Mouse (Mus musculus): ENCODE results near the gene Dkk1. TPM values are rescaled to one million over a fixed set of nuclear protein-coding genes. Genes with fewer than 3 reads are reported as not detected.

Dkk1 gene
- not detected in 2 replicates for polyA plus RNA-seq (2012; ENCODE audit: low replicate concordance)

GRCm38 (mm10) chr19:30549044-30549853 lies at the start of gene Dkk1:
Gene Dkk1, minus strand, starts transcription at chr19:30549665.

All from hematopoietic multipotent progenitor cell, adult 10-12 weeks (in vitro differentiated cells).